Mouse (Mus musculus) embryonic facial prominence, embryonic 10.5 days (tissue): ENCODE results near the gene Ints1. TPM values are rescaled to one million over a fixed set of nuclear protein-coding genes. Genes with fewer than 3 reads are reported as not detected.

Experiments
- DNase-seq: peaks from one replicate; pipeline ENCODE4 v3.0.0-alpha.2; 2017; ENCODE audit warnings: low spot score
- H3K27ac ChIP-seq: fragments of 300-500 bp; sonication (generic); replicated peaks from 2 replicates; pipeline ENCODE4 v1.5.1; 2016; ENCODE audit warnings: mild to moderate bottlenecking
- H3K27me3 ChIP-seq: fragments of 300-500 bp; sonication (generic); replicated peaks from 2 replicates; pipeline ENCODE4 v1.6.1; 2016; ENCODE audit warnings: low read depth, mild to moderate bottlenecking; ENCODE audit not compliant: poor library complexity, severe bottlenecking
- H3K36me3 ChIP-seq: fragments of 300-500 bp; sonication (generic); replicated peaks from 2 replicates; pipeline ENCODE4 v1.6.1; 2016; ENCODE audit warnings: mild to moderate bottlenecking, moderate library complexity
- H3K4me1 ChIP-seq: fragments of 300-500 bp; sonication (generic); 2 replicates; pipeline ENCODE4 v1.6.1; 2016
- H3K4me3 ChIP-seq: fragments of 300-500 bp; sonication (generic); 2 replicates; pipeline ENCODE4 v1.5.1; 2016; ENCODE audit warnings: mild to moderate bottlenecking, moderate library complexity
- H3K9me3 ChIP-seq: fragments of 300-500 bp; sonication (generic); 2 replicates; pipeline ENCODE4 v1.6.1; 2016; ENCODE audit warnings: mild to moderate bottlenecking
- WGBS: fragments of 180-500 bp; shearing (Covaris S2); methylation state at CpG from one replicate; pipeline ENCODE4 v1.1.7; 2016; 5-methylcytosine and 5-hydroxymethylcytosine counted together
- polyA plus RNA-seq: library from polyadenylated mRNA; unstranded; fragments of >200 nt; fragmentation: Nextera tagmentation; extraction: Ambion mirVana; gene quantifications from 2 replicates; pipeline ENCODE4 v1.2.1, GENCODE M21; 2016

The Ints1 gene
- polyA plus RNA-seq, 1 experiment from 2014 or later = 42.6 TPM

GRCm38 (mm10) chr5:139812398-139813125 lies 37.1 kb upstream of the Ints1 start:
- no peaks in the 10 kb centered on the region for H3K9me3 ChIP-seq
- no peak for DNase-seq
- H3K27me3 ChIP-seq = peaks cover 35% of the 10 kb centered on the region
- peaks cover 14% of the 10 kb centered on the region; the same call in 1 of the 2 replicates for H3K4me1 ChIP-seq
- no peak overlapping the region for H3K27ac ChIP-seq
- no peak overlapping the region; the same call in 1 of the 2 replicates for H3K4me3 ChIP-seq
- WGBS = 76% methylated on average over 20 of the region's 20 CpGs
- H3K36me3 ChIP-seq = no peaks in the 10 kb centered on the region

GRCm38 (mm10) chr5:139811677-139812397 lies 36.4 kb upstream of the Ints1 start:
- Histone ChIP-seq H3K4me3 (no peak overlapping the region), H3K27me3 (peaks cover 35% of the 10 kb centered on the region), H3K9me3 (no peaks in the 10 kb centered on the region), H3K36me3 (no peaks in the 10 kb centered on the region), H3K27ac (no peak overlapping the region), H3K4me1 (peaks cover 14% of the 10 kb centered on the region; the same call in 1 of the 2 replicates)
- DNase-seq = no peak
- 81% methylated on average over 15 of the region's 15 CpGs for WGBS

- DNase-seq = no peak
- no peak overlapping the region for H3K27ac ChIP-seq
- H3K27me3 ChIP-seq = peaks cover 21% of the 10 kb centered on the region
- 61% methylated on average over 4 of the region's 4 CpGs for WGBS
- no peak overlapping the region for H3K4me3 ChIP-seq
- H3K4me1 ChIP-seq = peaks cover 15% of the 10 kb centered on the region; the same call in 1 of the 2 replicates
- no peaks in the 10 kb centered on the region for H3K9me3 ChIP-seq
- H3K36me3 ChIP-seq = no peaks in the 10 kb centered on the region
These were observed 33.9 kb upstream of the Ints1 start for GRCm38 (mm10) chr5:139809397-139809796.

GRCm38 (mm10) chr5:139805924-139806323 lies 30.4 kb upstream of the Ints1 start:
- H3K4me1 ChIP-seq = peaks cover 22% of the 10 kb centered on the region
- no peaks in the 10 kb centered on the region for H3K27me3 ChIP-seq
- H3K27ac ChIP-seq = no peak overlapping the region
- H3K4me3 ChIP-seq = no peak overlapping the region
- no peak for DNase-seq
- no peaks in the 10 kb centered on the region for H3K9me3 ChIP-seq
- H3K36me3 ChIP-seq = peaks cover 11% of the 10 kb centered on the region
- 92% methylated on average over 8 of the region's 8 CpGs for WGBS

GRCm38 (mm10) chr5:139804573-139805111 lies 29.2 kb upstream of the Ints1 start:
- 89% methylated on average over 11 of the region's 11 CpGs for WGBS
- Histone ChIP-seq H3K27me3 (no peaks in the 10 kb centered on the region), H3K27ac (peak overlapping the region; percentile 42; the same call in 1 of the 2 replicates), H3K4me3 (no peak overlapping the region), H3K9me3 (no peaks in the 10 kb centered on the region), H3K36me3 (peaks cover 24% of the 10 kb centered on the region), H3K4me1 (peaks cover 22% of the 10 kb centered on the region)
- no peak for DNase-seq

GRCm38 (mm10) chr5:139804107-139804551 lies 28.7 kb upstream of the Ints1 start:
- H3K4me3 ChIP-seq = peak overlapping the region; percentile 32; the same call in 1 of the 2 replicates

GRCm38 (mm10) chr5:139803601-139804102 lies 28.2 kb upstream of the Ints1 start:
- WGBS = 10% methylated on average over 12 of the region's 12 CpGs
- Histone ChIP-seq H3K36me3 (peaks cover 31% of the 10 kb centered on the region), H3K4me1 (peaks cover 28% of the 10 kb centered on the region), H3K9me3 (no peaks in the 10 kb centered on the region), H3K27me3 (no peaks in the 10 kb centered on the region), H3K4me3 (peak overlapping the region; percentile 32), H3K27ac (peak overlapping the region; percentile 42)
- DNase-seq = peak; percentile 80

More at GRCm38 (mm10) chr5:139804107-139804551, 28.7 kb upstream of the Ints1 start:
- Histone ChIP-seq H3K27me3 (no peaks in the 10 kb centered on the region), H3K9me3 (no peaks in the 10 kb centered on the region), H3K27ac (peak overlapping the region; percentile 42), H3K4me1 (peaks cover 23% of the 10 kb centered on the region), H3K36me3 (peaks cover 29% of the 10 kb centered on the region)
- peak; percentile 38 for DNase-seq
- 14% methylated on average over 6 of the region's 6 CpGs for WGBS

GRCm38 (mm10) chr5:139803165-139803564 lies 27.7 kb upstream of the Ints1 start:
- H3K27ac ChIP-seq = no peak overlapping the region
- H3K9me3 ChIP-seq = no peaks in the 10 kb centered on the region
- DNase-seq = no peak
- H3K4me3 ChIP-seq = no peak overlapping the region
- no peaks in the 10 kb centered on the region for H3K27me3 ChIP-seq
- H3K36me3 ChIP-seq = peaks cover 31% of the 10 kb centered on the region
- WGBS = 80% methylated on average over 8 of the region's 8 CpGs
- H3K4me1 ChIP-seq = peaks cover 33% of the 10 kb centered on the region

- Histone ChIP-seq H3K27ac (no peak overlapping the region), H3K9me3 (no peaks in the 10 kb centered on the region), H3K4me3 (no peak overlapping the region), H3K27me3 (no peaks in the 10 kb centered on the region), H3K4me1 (peaks cover 45% of the 10 kb centered on the region), H3K36me3 (peaks cover 31% of the 10 kb centered on the region)
- DNase-seq = no peak
- WGBS = 90% methylated on average over 10 of the region's 10 CpGs
These were observed 26.4 kb upstream of the Ints1 start for GRCm38 (mm10) chr5:139801880-139802279.

GRCm38 (mm10) chr5:139801231-139801630 lies 25.8 kb upstream of the Ints1 start:
- peaks cover 52% of the 10 kb centered on the region for H3K4me1 ChIP-seq
- no peaks in the 10 kb centered on the region for H3K27me3 ChIP-seq
- H3K27ac ChIP-seq = no peak overlapping the region
- no peaks in the 10 kb centered on the region for H3K9me3 ChIP-seq
- no peak overlapping the region for H3K4me3 ChIP-seq
- 92% methylated on average over 8 of the region's 8 CpGs for WGBS
- peaks cover 31% of the 10 kb centered on the region for H3K36me3 ChIP-seq
- no peak for DNase-seq

GRCm38 (mm10) chr5:139799801-139800590 lies 24.5 kb upstream of the Ints1 start:
- H3K4me1 ChIP-seq = peaks cover 62% of the 10 kb centered on the region
- H3K27me3 ChIP-seq = no peaks in the 10 kb centered on the region; the same call in 1 of the 2 replicates
- DNase-seq = no peak
- WGBS = 92% methylated on average over 33 of the region's 33 CpGs
- H3K9me3 ChIP-seq = no peaks in the 10 kb centered on the region
- no peak overlapping the region for H3K27ac ChIP-seq
- H3K4me3 ChIP-seq = no peak overlapping the region
- peaks cover 31% of the 10 kb centered on the region for H3K36me3 ChIP-seq

GRCm38 (mm10) chr5:139799041-139799440 lies 23.6 kb upstream of the Ints1 start:
- Histone ChIP-seq H3K9me3 (no peaks in the 10 kb centered on the region), H3K27me3 (no peaks in the 10 kb centered on the region; the same call in 1 of the 2 replicates), H3K27ac (no peak overlapping the region), H3K4me3 (no peak overlapping the region), H3K4me1 (peaks cover 67% of the 10 kb centered on the region), H3K36me3 (peaks cover 31% of the 10 kb centered on the region)
- DNase-seq = no peak
- 87% methylated on average over 9 of the region's 9 CpGs for WGBS
